Mouse (Mus musculus) ovary, adult 10 weeks (tissue): Measurements from ENCODE around the gene Rtkn. TPM values are rescaled to one million over a fixed set of nuclear protein-coding genes. Genes with fewer than 3 reads are reported as not detected.

ENCODE experiments used
- polyA plus RNA-seq: library from polyadenylated mRNA; stranded (reverse); fragments of 350-450 nt; fragmentation: Illumina TruSeq; extraction: RNeasy Lipid Tissue Mini Kit (QIAGEN cat#74804); gene quantifications from one replicate; pipeline ENCODE4 v1.2.3, GENCODE M21; 2014

Rtkn gene
- polyA plus RNA-seq: not detected

GRCm38 (mm10) chr6:83134951-83135513 lies at the start of gene Rtkn:
TSS of gene Rtkn (plus strand) at chr6:83135463.

GRCm38 (mm10) chr6:83086121-83087035 lies 48.9 kb upstream of the Rtkn start, which contains the start of gene Lbx2:
TSS of gene Lbx2 (plus strand) at chr6:83086367.

GRCm38 (mm10) chr6:83101316-83101687 lies 34.0 kb upstream of the Rtkn start, which contains the start of the genes Ccdc142 and Gm42688:
TSS of gene Ccdc142 (plus strand) at chr6:83101601.
TSS of gene Gm42688 (plus strand) at chr6:83101617.

GRCm38 (mm10) chr6:83108762-83109668 lies 26.2 kb upstream of the Rtkn start, which contains the start of gene Mrpl53:
TSS of gene Mrpl53 (plus strand) at chr6:83109040.

GRCm38 (mm10) chr6:83115011-83115671 lies 20.1 kb upstream of the Rtkn start, which contains the start of gene Mogs:
TSS of gene Mogs (plus strand) at chr6:83115496.

GRCm38 (mm10) chr6:83120930-83121862 lies 14.1 kb upstream of the Rtkn start, which contains the start of gene Wbp1:
TSS of gene Wbp1 (minus strand) at chr6:83121559.

GRCm38 (mm10) chr6:83125331-83125730 lies 9.9 kb upstream of the Rtkn start, which contains the start of gene Ino80b:
TSS of gene Ino80b (minus strand) at chr6:83125431.

GRCm38 (mm10) chr6:83156259-83156684 lies 21.0 kb downstream of the Rtkn start, which contains the start of the genes Wdr54 and 1700003E16Rik:
TSS of gene Wdr54 (minus strand) at chr6:83156397.
TSS of gene 1700003E16Rik (plus strand) at chr6:83156404.

GRCm38 (mm10) chr6:83165607-83166242 lies 30.5 kb downstream of the Rtkn start, which contains the start of gene Dctn1:
TSS of gene Dctn1 (plus strand) at chr6:83165920.

Other genes starting within 250 kb of the Rtkn start
- not detected for gene Sema4f, start 195.7 kb upstream of the Rtkn start, polyA plus RNA-seq
- not detected for gene M1ap, start 188.6 kb upstream of the Rtkn start, polyA plus RNA-seq
- not detected for gene Dok1, start 102.0 kb upstream of the Rtkn start, polyA plus RNA-seq
- 3.5 TPM for gene Loxl3, start 101.3 kb upstream of the Rtkn start, polyA plus RNA-seq
- gene Aup1, start 80.9 kb upstream of the Rtkn start, polyA plus RNA-seq: 4.6 TPM
- 2.6 TPM for gene Htra2, start 80.2 kb upstream of the Rtkn start, polyA plus RNA-seq
- gene Dqx1, start 77.6 kb upstream of the Rtkn start, polyA plus RNA-seq: not detected
- gene Tlx2, start 65.2 kb upstream of the Rtkn start, polyA plus RNA-seq: not detected
- gene Pcgf1, start 57.6 kb upstream of the Rtkn start, polyA plus RNA-seq: 4.1 TPM
- not detected for gene Lbx2, start 49.1 kb upstream of the Rtkn start, polyA plus RNA-seq
- gene Ccdc142, start 33.9 kb upstream of the Rtkn start, polyA plus RNA-seq: not detected
- 1.2 TPM for gene Gm42688, start 33.8 kb upstream of the Rtkn start, polyA plus RNA-seq
- 26.1 TPM for gene Mrpl53, start 26.4 kb upstream of the Rtkn start, polyA plus RNA-seq
- 3.6 TPM for gene Mogs, start 20.0 kb upstream of the Rtkn start, polyA plus RNA-seq
- 1.7 TPM for gene Wbp1, start 13.9 kb upstream of the Rtkn start, polyA plus RNA-seq
- not detected for gene Ino80b, start 10.0 kb upstream of the Rtkn start, polyA plus RNA-seq
- gene Wdr54, start 20.9 kb downstream of the Rtkn start, polyA plus RNA-seq: 0.40 TPM
- not detected for gene 1700003E16Rik, start 20.9 kb downstream of the Rtkn start, polyA plus RNA-seq
- gene Dctn1, start 30.5 kb downstream of the Rtkn start, polyA plus RNA-seq: 10.8 TPM
- gene Slc4a5, start 84.4 kb downstream of the Rtkn start, polyA plus RNA-seq: 0.34 TPM
- 7.9 TPM for gene Mthfd2, start 190.4 kb downstream of the Rtkn start, polyA plus RNA-seq
- 248 TPM for gene Mob1a, start 190.6 kb downstream of the Rtkn start, polyA plus RNA-seq
- 32.9 TPM for gene Bola3, start 213.7 kb downstream of the Rtkn start, polyA plus RNA-seq